Mouse (Mus musculus) gastrocnemius, adult 8-10 months (tissue): Measurements from ENCODE around the gene Gm9736. TPM values are rescaled to one million over a fixed set of nuclear protein-coding genes. Genes with fewer than 3 reads are reported as not detected.
"Not testable (repeated sequence)": the region's sequence is repeated elsewhere in the genome, so short reads cannot be mapped to it uniquely, and the experiment has no call there.

Experiments used
- DNase-seq, 2 experiments: peaks; one replicate each; pipeline ENCODE4 v3.0.0; 2022; ENCODE audit warnings: low spot score in 2 of 2
- total RNA-seq, 4 experiments: library from RNA; stranded (reverse); gene quantifications; 2 replicates each; pipeline ENCODE4 v1.2.4; 2022

Gm9736 gene
- total RNA-seq, 4 experiments from 2014 or later, result not detected

DNA sequence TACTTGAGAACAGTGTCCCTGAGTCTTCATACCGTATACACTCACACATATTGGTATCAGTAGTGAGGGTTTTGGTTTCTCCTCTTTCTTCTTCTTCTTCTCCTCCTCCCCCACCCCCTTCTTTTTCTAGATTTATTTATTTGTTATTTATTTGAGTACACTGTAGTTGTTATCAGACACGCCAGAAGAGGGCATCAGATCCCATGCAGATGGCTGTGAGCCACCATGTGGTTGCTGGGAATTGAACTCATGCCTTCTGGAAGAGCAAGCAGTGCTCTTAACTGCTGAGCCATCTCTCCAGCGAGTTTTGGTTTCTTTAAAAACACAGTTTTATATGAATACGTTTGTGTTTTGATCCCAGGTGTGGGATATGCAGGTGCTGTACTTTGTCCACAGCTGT, 22.9 kb downstream of the Gm9736 start:
- no peak for DNase-seq

DNA sequence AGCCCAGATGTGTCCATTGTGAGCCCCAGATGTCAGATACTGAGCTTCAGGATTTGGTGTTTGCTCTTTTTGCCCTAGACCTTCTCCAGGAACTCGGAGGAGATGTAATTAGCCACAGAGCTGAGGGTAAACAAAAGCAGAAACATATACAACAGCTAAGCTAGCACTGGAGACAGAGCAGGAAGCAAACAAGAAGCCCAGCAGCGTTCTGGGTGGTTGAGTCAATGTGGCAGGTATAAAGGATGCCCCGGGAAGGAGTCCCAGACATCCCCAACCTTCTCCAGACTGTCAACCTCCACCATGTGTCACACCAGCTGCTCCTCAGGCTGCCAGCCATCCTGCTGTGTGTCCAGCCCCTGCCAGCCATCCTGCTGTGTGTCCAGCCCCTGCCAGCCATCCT, 25.0 kb downstream of the Gm9736 start, which contains the start of gene Gm10100:
Gm10100 (plus strand) TSS at position 301 of the 400 bp plus-strand sequence.
- DNase-seq, result no peak

DNA sequence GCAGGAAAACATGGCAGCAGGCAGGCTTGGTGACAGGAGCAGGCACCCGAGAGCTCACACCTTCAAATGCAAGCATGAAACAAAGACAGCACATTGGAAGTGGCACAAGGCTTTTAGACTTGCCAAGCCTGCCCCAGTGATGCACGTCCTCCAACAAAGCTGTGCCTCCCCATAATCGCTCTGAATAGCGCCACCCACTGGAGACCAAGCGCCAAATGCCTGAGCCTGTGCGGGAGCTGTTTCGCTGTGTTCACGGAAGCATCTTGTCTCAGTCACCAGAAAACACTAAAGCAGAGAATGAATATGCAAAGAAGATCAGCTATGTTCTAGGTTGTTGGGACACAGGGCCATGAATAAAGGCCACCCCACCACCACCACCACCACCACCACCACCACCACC, 26.3 kb downstream of the Gm9736 start:
- DNase-seq, result no peak

DNA sequence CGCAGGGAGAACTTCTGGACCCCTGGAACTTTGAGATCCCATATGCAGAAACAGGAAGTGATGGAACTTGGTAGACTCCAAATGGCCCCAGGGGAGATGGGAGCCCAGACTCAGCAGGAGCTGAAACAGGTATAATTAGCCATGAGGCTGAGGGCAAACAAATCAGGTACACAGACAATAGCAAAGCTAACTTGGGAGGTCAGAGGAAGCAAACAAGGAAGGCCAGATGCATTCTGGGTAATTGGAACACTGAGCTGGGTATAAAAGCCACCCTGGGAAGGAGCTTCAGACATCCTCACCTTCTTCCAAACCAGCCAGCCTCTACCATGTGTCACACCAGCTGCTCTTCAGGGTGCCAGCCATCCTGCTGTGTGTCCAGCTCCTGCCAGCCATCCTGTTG, 30.9 kb downstream of the Gm9736 start, which contains the start of gene Krtap12-1:
Krtap12-1 (plus strand) TSS at position 301 of the 400 bp plus-strand sequence.
- DNase-seq, result not testable (repeated sequence)

DNA sequence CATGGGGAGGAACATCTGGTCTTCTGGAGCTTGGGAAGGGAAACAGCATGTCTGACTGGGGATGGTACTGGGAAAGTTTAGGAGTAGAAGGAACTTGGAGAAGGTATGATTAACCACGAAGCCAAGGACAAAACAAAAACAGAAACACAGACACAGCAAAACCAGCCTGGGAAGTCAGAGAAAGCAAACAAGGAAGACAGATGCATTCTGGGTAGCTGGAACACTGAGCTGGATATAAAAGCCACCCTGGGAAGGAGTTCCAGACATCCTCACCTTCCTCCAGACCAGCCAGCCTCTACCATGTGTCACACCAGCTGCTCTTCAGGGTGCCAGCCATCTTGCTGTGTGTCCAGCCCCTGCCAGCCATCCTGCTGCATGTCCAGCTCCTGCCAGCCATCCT, 35.6 kb downstream of the Gm9736 start, which contains the start of gene Gm10142:
Gm10142 (plus strand) TSS at position 301 of the 400 bp plus-strand sequence.
- no peak for DNase-seq

DNA sequence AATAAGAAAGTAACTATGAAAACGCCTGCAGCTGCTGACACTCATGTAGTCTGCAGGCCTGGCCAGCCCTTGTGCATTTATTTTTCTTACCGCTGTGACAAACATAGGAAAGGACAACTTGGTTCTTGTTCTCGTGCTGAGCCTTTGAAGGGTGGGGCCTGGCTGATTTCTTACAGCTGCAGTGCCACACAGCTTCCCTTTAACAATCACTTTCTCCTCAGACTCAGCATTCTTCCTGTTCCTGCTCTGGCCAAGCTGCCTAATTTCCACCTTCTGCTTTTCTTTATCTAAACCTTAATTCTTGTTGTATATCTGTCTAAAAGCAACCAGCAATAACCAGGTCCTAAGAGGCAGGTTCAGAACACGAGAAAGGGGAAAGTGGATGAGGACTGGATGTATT, 37.4 kb downstream of the Gm9736 start:
- DNase-seq, result no peak

DNA sequence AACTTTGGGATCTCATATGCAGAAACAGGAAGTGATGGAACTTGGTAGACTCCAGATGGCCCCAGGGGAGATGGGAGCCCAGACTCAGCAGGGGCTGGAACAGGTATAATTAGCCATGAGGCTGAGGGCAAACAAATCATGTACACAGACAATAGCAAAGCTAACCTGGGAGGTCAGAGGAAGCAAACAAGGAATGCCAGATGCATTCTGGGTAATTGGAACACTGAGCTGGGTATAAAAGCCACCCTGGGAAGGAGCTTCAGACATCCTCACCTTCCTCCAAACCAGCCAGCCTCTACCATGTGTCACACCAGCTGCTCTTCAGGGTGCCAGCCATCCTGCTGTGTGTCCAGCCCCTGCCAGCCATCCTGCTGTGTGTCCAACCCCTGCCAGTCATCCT, 40.0 kb downstream of the Gm9736 start, which contains the start of gene Gm10024:
Gm10024 (plus strand) TSS at position 301 of the 400 bp plus-strand sequence.
- not testable (repeated sequence) for DNase-seq

DNA sequence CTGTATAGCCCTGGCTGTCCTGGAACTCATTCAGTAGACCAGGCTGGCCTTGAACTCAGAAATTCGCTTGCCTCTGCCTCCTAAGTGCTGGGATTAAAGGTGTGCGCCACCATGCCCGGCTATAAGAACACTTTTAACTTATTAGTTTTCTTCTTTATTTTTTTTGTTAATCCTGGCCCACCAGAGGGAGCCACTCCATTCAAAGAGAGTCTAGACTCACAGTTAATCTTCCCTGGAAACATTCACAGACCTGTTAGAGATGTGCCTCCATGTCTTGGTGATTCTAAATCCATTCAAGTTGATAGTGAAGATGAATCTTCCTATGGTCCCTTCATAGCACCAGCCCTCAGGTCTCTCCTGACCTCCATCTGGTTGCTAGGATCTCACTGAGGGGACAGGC, 41.3 kb downstream of the Gm9736 start:
- DNase-seq, result no peak

DNA sequence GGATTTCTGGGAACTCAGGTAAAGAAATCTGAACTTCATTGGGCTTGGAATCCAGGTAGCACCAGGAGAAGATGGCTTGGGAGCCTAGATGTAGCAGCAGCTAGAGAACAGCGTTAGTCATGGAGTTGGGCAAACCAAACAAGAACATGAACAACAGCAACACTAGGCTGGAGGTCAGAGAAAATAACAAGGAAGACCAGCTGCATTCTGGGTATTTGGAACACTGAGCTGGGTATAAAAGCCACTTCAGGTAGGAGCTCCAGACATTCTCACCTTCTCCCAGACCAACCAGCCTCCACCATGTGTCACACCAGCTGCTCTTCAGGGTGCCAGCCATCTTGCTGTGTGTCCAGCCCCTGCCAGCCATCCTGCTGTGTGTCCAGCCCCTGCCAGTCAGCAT, 44.8 kb downstream of the Gm9736 start, which contains the start of gene Gm10272:
Gm10272 (plus strand) TSS at position 301 of the 400 bp plus-strand sequence.
- DNase-seq, result no peak

Other genes with a start within 250 kb of the Gm9736 start
- gene Fam207a, start 235.6 kb downstream of the Gm9736 start, total RNA-seq, result 1 to 10 TPM; 4.4 to 7.3 (median 5.9) TPM
- under 1 TPM; 0.48 to 0.99 (median 0.88) TPM for gene Itgb2, start 221.1 kb downstream of the Gm9736 start, total RNA-seq
- gene Pttg1ip, start 169.6 kb downstream of the Gm9736 start, total RNA-seq, result 10 to 100 TPM; 15.4 to 30.1 (median 25.8) TPM
- 10 to 100 TPM; 38.7 to 59.9 (median 41.6) TPM for gene Sumo3, start 145.3 kb downstream of the Gm9736 start, total RNA-seq
- gene Gm49325, start 145.2 kb downstream of the Gm9736 start, total RNA-seq, result 10 to 100 TPM in 2 of 4 experiments, 1 to 10 TPM in 2; 5.7 to 18.3 (median 11.6) TPM
- gene Ube2g2, start 129.1 kb downstream of the Gm9736 start, total RNA-seq, result 100 to 1,000 TPM in 2 of 4 experiments, 10 to 100 TPM in 2; 81.6 to 141 (median 104) TPM
- not detected for gene Tspear, start 64.8 kb downstream of the Gm9736 start, total RNA-seq
- gene Gm19402, start 60.6 kb downstream of the Gm9736 start, total RNA-seq, result not detected
- gene Gm9508, start 54.1 kb downstream of the Gm9736 start, total RNA-seq, result not detected
- not detected for gene Gm10272, start 44.7 kb downstream of the Gm9736 start, total RNA-seq
- not detected for gene Gm10024, start 39.9 kb downstream of the Gm9736 start, total RNA-seq
- not detected for gene Gm10142, start 35.5 kb downstream of the Gm9736 start, total RNA-seq
- gene Krtap12-1, start 30.8 kb downstream of the Gm9736 start, total RNA-seq, result not detected
- gene Gm10100, start 24.9 kb downstream of the Gm9736 start, total RNA-seq, result not detected
- gene Gm18596, start 8.7 kb downstream of the Gm9736 start, total RNA-seq, result not detected
- not detected for gene Gm3233, start 8.3 kb upstream of the Gm9736 start, total RNA-seq
- gene Gm3238, start 20.0 kb upstream of the Gm9736 start, total RNA-seq, result not detected
- gene Gm7138, start 25.6 kb upstream of the Gm9736 start, total RNA-seq, result not detected
- gene Gm3250, start 31.2 kb upstream of the Gm9736 start, total RNA-seq, result not detected
- gene Gm7137, start 36.8 kb upstream of the Gm9736 start, total RNA-seq, result not detected
- not detected for gene Gm9639, start 43.7 kb upstream of the Gm9736 start, total RNA-seq
- not detected for gene Gm19668, start 47.8 kb upstream of the Gm9736 start, total RNA-seq
- not detected for gene Gm9507, start 60.5 kb upstream of the Gm9736 start, total RNA-seq
- gene Gm2696, start 63.3 kb upstream of the Gm9736 start, total RNA-seq, result not detected
- gene Krtap10-4, start 75.7 kb upstream of the Gm9736 start, total RNA-seq, result not detected
- not detected for gene Krtap10-10, start 84.6 kb upstream of the Gm9736 start, total RNA-seq
- gene Gm36176, start 95.4 kb upstream of the Gm9736 start, total RNA-seq, result not detected
- not detected for gene Gm10318, start 101.5 kb upstream of the Gm9736 start, total RNA-seq
- not detected for gene Gm3285, start 110.6 kb upstream of the Gm9736 start, total RNA-seq
- under 1 TPM; 0.07 to 0.49 (median 0.08) TPM for gene Lrrc3, start 151.2 kb upstream of the Gm9736 start, total RNA-seq
- under 1 TPM in 2 of 4 experiments, not detected in 2; 0.07 to 0.20 TPM for gene Trpm2, start 219.2 kb upstream of the Gm9736 start, total RNA-seq
- gene 1810043G02Rik, start 227.2 kb upstream of the Gm9736 start, total RNA-seq, result 1 to 10 TPM; 3.2 to 4.7 (median 3.4) TPM